Mouse (Mus musculus): ENCODE results near the gene Snd1. TPM values are rescaled to one million over a fixed set of nuclear protein-coding genes. Genes with fewer than 3 reads are reported as not detected.

Gene Snd1
- polyA plus RNA-seq, 1 experiment from 2014 or later: 128 TPM

- WGBS: 89% methylated on average over 4 of the region's 4 CpGs
- H3K9ac ChIP-seq (ENCODE audit: low read length): no peak overlapping the region
- no peak for ATAC-seq (ENCODE audit: low read depth)
- H3K4me2 ChIP-seq (ENCODE audit: low read depth, low read length): no peak overlapping the region
- no peaks in the 10 kb centered on the region for H3K27me3 ChIP-seq (ENCODE audit: control insufficient read depth, insufficient read depth, low read depth, low read length)
- H3K9me3 ChIP-seq (ENCODE audit: control insufficient read depth, low read length): no peaks in the 10 kb centered on the region
- H3K4me1 ChIP-seq (replicated peaks; ENCODE audit: control insufficient read depth, insufficient read depth, low read length): peaks cover 16% of the 10 kb centered on the region
- no peaks in the 10 kb centered on the region for H3K36me3 ChIP-seq (ENCODE audit: control insufficient read depth, insufficient read depth, low read length)
- H3K4me3 ChIP-seq (ENCODE audit: low read length): no peak overlapping the region
- no peak overlapping the region for H3K27ac ChIP-seq (ENCODE audit: low read length)
These were observed 139.9 kb downstream of the Snd1 start for GRCm38 (mm10) chr6:28614856-28615255.

DNA sequence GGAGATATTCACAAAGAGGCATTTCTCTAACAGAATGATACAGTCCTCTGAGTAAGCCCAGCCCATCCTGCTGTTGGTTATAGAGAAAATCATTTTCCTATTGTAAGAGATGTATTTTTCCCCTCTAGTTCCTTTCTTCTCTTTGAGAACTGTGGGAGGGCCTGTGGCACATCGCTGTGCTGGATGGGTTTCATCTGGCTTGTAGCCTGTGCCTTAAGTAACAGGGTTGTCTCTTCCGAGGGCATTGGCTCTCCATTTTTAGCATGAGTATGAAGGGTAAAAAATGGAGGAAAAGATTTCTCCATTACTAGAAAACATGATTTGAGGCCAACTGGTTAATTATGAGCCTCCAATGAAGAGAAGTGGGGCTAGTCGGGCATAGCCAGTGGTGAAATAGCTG, 140.5 kb downstream of the Snd1 start:
- no peaks in the 10 kb centered on the region for H3K27me3 ChIP-seq (ENCODE audit: control insufficient read depth, insufficient read depth, low read depth, low read length)
- no peak overlapping the region for H3K4me2 ChIP-seq (ENCODE audit: low read depth, low read length)
- H3K9me3 ChIP-seq (ENCODE audit: control insufficient read depth, low read length): no peaks in the 10 kb centered on the region
- H3K36me3 ChIP-seq (ENCODE audit: control insufficient read depth, insufficient read depth, low read length): no peaks in the 10 kb centered on the region
- no peak overlapping the region for H3K4me3 ChIP-seq (ENCODE audit: low read length)
- 76% methylated on average over 3 of the region's 3 CpGs for WGBS
- H3K9ac ChIP-seq (ENCODE audit: low read length): no peak overlapping the region
- ATAC-seq (ENCODE audit: low read depth): no peak
- peaks cover 16% of the 10 kb centered on the region for H3K4me1 ChIP-seq (replicated peaks; ENCODE audit: control insufficient read depth, insufficient read depth, low read length)
- no peak overlapping the region for H3K27ac ChIP-seq (ENCODE audit: low read length)

DNA sequence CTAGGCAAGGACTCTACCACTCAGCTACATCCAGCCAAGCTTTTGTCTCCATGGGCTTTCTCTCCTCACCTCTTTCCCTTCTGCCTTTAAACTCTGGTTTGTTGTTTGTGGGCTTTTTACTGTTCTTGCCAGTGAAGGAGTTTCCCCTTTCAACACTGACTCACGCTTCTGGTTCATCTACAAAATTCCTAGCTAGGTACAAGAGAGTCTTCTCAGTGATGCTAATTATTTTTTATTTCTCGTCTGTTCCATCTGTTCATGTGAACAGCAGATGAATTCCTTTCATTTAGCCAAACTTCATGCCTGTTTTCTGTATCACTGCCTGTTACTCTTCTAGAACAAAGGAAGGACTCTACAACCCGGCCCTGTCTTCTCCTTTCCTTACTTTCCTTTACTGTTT, 141.0 kb downstream of the Snd1 start:
- WGBS: 72% methylated on average over 3 of the region's 3 CpGs
- Histone ChIP-seq H3K4me2 (ENCODE audit: low read depth, low read length) (no peak overlapping the region), H3K36me3 (ENCODE audit: control insufficient read depth, insufficient read depth, low read length) (no peaks in the 10 kb centered on the region), H3K27me3 (ENCODE audit: control insufficient read depth, insufficient read depth, low read depth, low read length) (no peaks in the 10 kb centered on the region), H3K27ac (ENCODE audit: low read length) (no peak overlapping the region), H3K9me3 (ENCODE audit: control insufficient read depth, low read length) (no peaks in the 10 kb centered on the region), H3K9ac (ENCODE audit: low read length) (no peak overlapping the region), H3K4me1 (replicated peaks; ENCODE audit: control insufficient read depth, insufficient read depth, low read length) (peaks cover 16% of the 10 kb centered on the region), H3K4me3 (ENCODE audit: low read length) (no peak overlapping the region)
- no peak for ATAC-seq (ENCODE audit: low read depth)

DNA sequence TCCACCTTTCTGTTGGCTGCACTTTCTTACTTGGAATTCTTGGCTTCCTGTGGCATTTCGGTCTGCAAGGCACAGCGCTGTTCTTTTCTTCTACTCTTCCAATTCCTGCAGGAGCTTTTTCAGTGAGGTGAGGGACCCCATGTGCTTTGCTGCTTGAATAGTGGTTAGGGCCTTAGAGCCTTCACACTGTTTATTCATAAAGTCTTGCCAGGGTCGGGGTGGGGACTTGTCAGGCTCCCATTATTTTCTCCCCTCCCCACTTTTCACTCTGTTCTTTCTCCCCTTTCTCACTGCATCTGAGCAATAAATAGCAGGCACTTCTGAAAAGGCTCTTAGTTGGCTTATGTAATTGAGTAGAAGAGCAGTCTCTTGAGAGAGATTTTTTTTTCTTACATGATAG, 143.4 kb downstream of the Snd1 start:
- Histone ChIP-seq H3K4me3 (ENCODE audit: low read length) (no peak overlapping the region), H3K4me1 (replicated peaks; ENCODE audit: control insufficient read depth, insufficient read depth, low read length) (peaks cover 24% of the 10 kb centered on the region), H3K9me3 (ENCODE audit: control insufficient read depth, low read length) (no peaks in the 10 kb centered on the region), H3K27me3 (ENCODE audit: control insufficient read depth, insufficient read depth, low read depth, low read length) (no peaks in the 10 kb centered on the region), H3K27ac (ENCODE audit: low read length) (peak overlapping the region; percentile 13; the same call in 1 of the 2 replicates), H3K9ac (ENCODE audit: low read length) (no peak overlapping the region), H3K36me3 (ENCODE audit: control insufficient read depth, insufficient read depth, low read length) (no peaks in the 10 kb centered on the region), H3K4me2 (ENCODE audit: low read depth, low read length) (no peak overlapping the region)
- ATAC-seq (ENCODE audit: low read depth): 0 out of 2 replicates have a peak, but pooled peaks have one; percentile 9
- 45% methylated on average over 3 of the region's 3 CpGs for WGBS

DNA sequence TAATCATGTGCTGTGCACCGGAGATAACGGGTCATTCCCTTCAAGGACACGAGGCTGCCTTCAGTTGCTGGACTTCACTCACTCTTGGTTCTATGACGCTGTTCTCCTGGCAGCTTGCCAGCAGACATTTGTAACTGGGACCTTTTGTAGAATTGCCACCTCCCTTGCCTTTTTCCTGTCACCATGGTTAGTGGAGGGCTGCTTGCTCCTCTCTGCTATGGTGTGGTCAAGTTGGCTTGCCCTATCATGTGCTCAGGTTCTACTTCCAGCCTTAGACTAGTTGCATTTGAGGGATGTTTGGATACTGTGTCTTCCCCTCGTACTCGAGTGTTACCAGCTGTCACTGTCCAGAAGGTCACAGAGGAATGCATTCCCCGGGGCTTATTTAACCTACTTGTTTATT, 143.8 kb downstream of the Snd1 start:
- Histone ChIP-seq H3K36me3 (ENCODE audit: control insufficient read depth, insufficient read depth, low read length) (no peaks in the 10 kb centered on the region), H3K4me2 (ENCODE audit: low read depth, low read length) (no peak overlapping the region), H3K9me3 (ENCODE audit: control insufficient read depth, low read length) (no peaks in the 10 kb centered on the region), H3K4me3 (ENCODE audit: low read length) (no peak overlapping the region), H3K4me1 (replicated peaks; ENCODE audit: control insufficient read depth, insufficient read depth, low read length) (peaks cover 24% of the 10 kb centered on the region), H3K27me3 (ENCODE audit: control insufficient read depth, insufficient read depth, low read depth, low read length) (no peaks in the 10 kb centered on the region), H3K27ac (ENCODE audit: low read length) (no peak overlapping the region; the same call in 1 of the 2 replicates), H3K9ac (ENCODE audit: low read length) (no peak overlapping the region)
- peak; percentile 62 for ATAC-seq (ENCODE audit: low read depth)
- 18% methylated on average over 7 of the region's 7 CpGs for WGBS

GRCm38 (mm10) chr6:28621431-28621830, 146.5 kb downstream of the Snd1 start:
- H3K4me2 ChIP-seq (ENCODE audit: low read depth, low read length): no peak overlapping the region
- H3K27me3 ChIP-seq (ENCODE audit: control insufficient read depth, insufficient read depth, low read depth, low read length): no peaks in the 10 kb centered on the region
- ATAC-seq (ENCODE audit: low read depth): no peak
- no peak overlapping the region for H3K9ac ChIP-seq (ENCODE audit: low read length)
- peaks cover 24% of the 10 kb centered on the region for H3K4me1 ChIP-seq (replicated peaks; ENCODE audit: control insufficient read depth, insufficient read depth, low read length)
- no peaks in the 10 kb centered on the region for H3K9me3 ChIP-seq (ENCODE audit: control insufficient read depth, low read length)
- no peak overlapping the region for H3K27ac ChIP-seq (ENCODE audit: low read length)
- 79% methylated on average over 4 of the region's 4 CpGs for WGBS
- no peaks in the 10 kb centered on the region for H3K36me3 ChIP-seq (ENCODE audit: control insufficient read depth, insufficient read depth, low read length)
- no peak overlapping the region for H3K4me3 ChIP-seq (ENCODE audit: low read length)

DNA sequence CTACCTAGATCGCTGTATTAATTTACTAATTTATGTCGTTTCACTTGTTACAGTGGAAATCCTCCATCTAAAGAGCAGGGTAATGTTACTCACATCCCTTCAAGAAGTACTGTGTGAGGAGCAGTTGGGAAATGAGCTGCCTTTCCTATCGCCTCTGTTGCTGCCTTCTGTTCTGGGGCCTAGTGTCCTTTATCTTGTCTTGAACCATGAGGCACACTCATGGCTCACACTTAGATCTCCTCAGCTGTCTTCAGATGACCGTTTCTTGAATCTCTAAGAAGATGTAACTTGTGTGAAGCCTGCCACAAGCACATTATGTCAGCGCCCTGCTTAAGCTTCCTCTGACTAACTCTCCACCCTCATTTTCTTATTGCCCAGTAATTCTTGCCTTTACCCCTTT, 147.0 kb downstream of the Snd1 start:
- Histone ChIP-seq H3K9me3 (ENCODE audit: control insufficient read depth, low read length) (no peaks in the 10 kb centered on the region), H3K9ac (ENCODE audit: low read length) (no peak overlapping the region), H3K27ac (ENCODE audit: low read length) (peak overlapping the region; percentile 51), H3K27me3 (ENCODE audit: control insufficient read depth, insufficient read depth, low read depth, low read length) (no peaks in the 10 kb centered on the region), H3K4me3 (ENCODE audit: low read length) (no peak overlapping the region), H3K4me1 (replicated peaks; ENCODE audit: control insufficient read depth, insufficient read depth, low read length) (peaks cover 24% of the 10 kb centered on the region), H3K4me2 (ENCODE audit: low read depth, low read length) (no peak overlapping the region), H3K36me3 (ENCODE audit: control insufficient read depth, insufficient read depth, low read length) (no peaks in the 10 kb centered on the region)
- 77% methylated on average over 5 of the region's 5 CpGs for WGBS
- ATAC-seq (ENCODE audit: low read depth): no peak

DNA sequence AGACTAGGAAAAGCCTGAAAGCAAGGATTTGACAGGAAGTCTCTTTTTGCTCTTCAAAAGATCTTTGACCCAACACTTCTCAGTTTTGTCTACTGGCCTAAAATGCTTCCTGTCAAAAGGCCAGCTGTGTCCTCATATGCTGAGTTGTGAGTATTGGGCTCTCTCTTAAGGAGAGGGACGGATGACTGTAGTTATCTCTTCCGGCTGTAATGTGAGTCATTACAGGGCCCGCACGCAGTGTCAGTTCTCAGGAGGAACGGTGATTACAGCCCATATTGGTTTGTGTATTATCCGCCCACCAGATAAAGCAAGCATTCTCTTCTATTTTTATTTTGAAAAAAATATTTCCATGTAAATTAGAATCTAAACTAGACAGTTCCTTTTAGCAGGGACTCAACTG, 147.6 kb downstream of the Snd1 start:
- H3K27ac ChIP-seq (ENCODE audit: low read length): peak overlapping the region; percentile 51
- no peak overlapping the region for H3K9ac ChIP-seq (ENCODE audit: low read length)
- H3K9me3 ChIP-seq (ENCODE audit: control insufficient read depth, low read length): no peaks in the 10 kb centered on the region
- no peak; the same call in 1 of the 2 replicates for ATAC-seq (ENCODE audit: low read depth)
- no peak overlapping the region for H3K4me2 ChIP-seq (ENCODE audit: low read depth, low read length)
- peaks cover 24% of the 10 kb centered on the region for H3K4me1 ChIP-seq (replicated peaks; ENCODE audit: control insufficient read depth, insufficient read depth, low read length)
- no peak overlapping the region for H3K4me3 ChIP-seq (ENCODE audit: low read length)
- H3K36me3 ChIP-seq (ENCODE audit: control insufficient read depth, insufficient read depth, low read length): no peaks in the 10 kb centered on the region
- WGBS: 41% methylated on average over 6 of the region's 6 CpGs
- H3K27me3 ChIP-seq (ENCODE audit: control insufficient read depth, insufficient read depth, low read depth, low read length): no peaks in the 10 kb centered on the region

GRCm38 (mm10) chr6:28622963-28623362, 148.0 kb downstream of the Snd1 start:
- Histone ChIP-seq H3K9me3 (ENCODE audit: control insufficient read depth, low read length) (no peaks in the 10 kb centered on the region), H3K27ac (ENCODE audit: low read length) (no peak overlapping the region), H3K4me3 (ENCODE audit: low read length) (no peak overlapping the region), H3K4me1 (replicated peaks; ENCODE audit: control insufficient read depth, insufficient read depth, low read length) (peaks cover 24% of the 10 kb centered on the region), H3K27me3 (ENCODE audit: control insufficient read depth, insufficient read depth, low read depth, low read length) (no peaks in the 10 kb centered on the region), H3K4me2 (ENCODE audit: low read depth, low read length) (no peak overlapping the region), H3K36me3 (ENCODE audit: control insufficient read depth, insufficient read depth, low read length) (no peaks in the 10 kb centered on the region), H3K9ac (ENCODE audit: low read length) (no peak overlapping the region)
- no peak for ATAC-seq (ENCODE audit: low read depth)
- 82% methylated on average over 3 of the region's 3 CpGs for WGBS

- WGBS: 81% methylated on average over 1 of the region's 1 CpGs
- no peak for ATAC-seq (ENCODE audit: low read depth)
- Histone ChIP-seq H3K4me2 (ENCODE audit: low read depth, low read length) (no peak overlapping the region), H3K4me3 (ENCODE audit: low read length) (no peak overlapping the region), H3K9me3 (ENCODE audit: control insufficient read depth, low read length) (no peaks in the 10 kb centered on the region), H3K27me3 (ENCODE audit: control insufficient read depth, insufficient read depth, low read depth, low read length) (no peaks in the 10 kb centered on the region), H3K27ac (ENCODE audit: low read length) (no peak overlapping the region), H3K4me1 (replicated peaks; ENCODE audit: control insufficient read depth, insufficient read depth, low read length) (0 out of 2 replicates have a peak, but pooled peaks cover 4% of the 10 kb centered on the region), H3K36me3 (ENCODE audit: control insufficient read depth, insufficient read depth, low read length) (no peaks in the 10 kb centered on the region), H3K9ac (ENCODE audit: low read length) (no peak overlapping the region)
These were observed 153.5 kb downstream of the Snd1 start for GRCm38 (mm10) chr6:28628408-28628807.
